Comparison of ENCODE assay signal across 7 mouse cellular contexts in genomic region chr11:53635590-53636182, GRCm38 (mm10). TPM values are rescaled to one million over a fixed set of nuclear protein-coding genes. Genes with fewer than 3 reads are reported as not detected.
A peak's percentile ranks its signal among the peaks of the same experiment; 100 is the strongest.
DNase-seq lines count a peak whose midpoint lies in the region; ATAC-seq and TF ChIP-seq lines count a peak whose summit lies in the region.

No protein-coding gene starts in this region.

- no peaks in the 10 kb centered on the region for H3K9me3 ChIP-seq in lung, embryonic 14.5 days (ENCODE audit: low read depth, low read length)
- no peaks in the 10 kb centered on the region for H3K9me3 ChIP-seq in forebrain, embryonic 13.5 days (replicated peaks)
- H3K9me3 ChIP-seq in limb, embryonic 13.5 days: no peaks in the 10 kb centered on the region
- no peaks in the 10 kb centered on the region for H3K9me3 ChIP-seq in stomach, embryonic 14.5 days (ENCODE audit: control insufficient read depth, low read depth, low read length)

- no peak overlapping the region; the same call in 1 of the 2 replicates for H3K9ac ChIP-seq in lung, embryonic 14.5 days
- peak overlapping the region; percentile 60; the same call in 1 of the 2 replicates for H3K9ac ChIP-seq in forebrain, embryonic 13.5 days
- peak overlapping the region; percentile 61 for H3K9ac ChIP-seq in limb, embryonic 13.5 days
- no peak overlapping the region for H3K9ac ChIP-seq in stomach, embryonic 14.5 days (replicated peaks; ENCODE audit: low read depth, low read length)

- H3K4me3 ChIP-seq in lung, embryonic 14.5 days (ENCODE audit: low read depth, low read length): peak overlapping the region; percentile 36
- H3K4me3 ChIP-seq in forebrain, embryonic 13.5 days: peak overlapping the region; percentile 34
- H3K4me3 ChIP-seq in limb, embryonic 13.5 days: peak overlapping the region; percentile 43
- H3K4me3 ChIP-seq in stomach, embryonic 14.5 days (ENCODE audit: low read depth, low read length): peak overlapping the region; percentile 27

- no peak for ATAC-seq in lung, embryonic 14.5 days (ENCODE audit: insufficient read depth)
- no peak for ATAC-seq in forebrain, embryonic 13.5 days
- no peak for ATAC-seq in limb, embryonic 13.5 days (ENCODE audit: low FRiP score, low read depth)
- ATAC-seq in stomach, embryonic 14.5 days (ENCODE audit: insufficient number of reproducible peaks, insufficient read depth, low FRiP score, low read depth): no peak

- H3K27me3 ChIP-seq in lung, embryonic 14.5 days (ENCODE audit: insufficient read depth, low read length): peaks cover 26% of the 10 kb centered on the region
- H3K27me3 ChIP-seq in forebrain, embryonic 13.5 days: peaks cover 21% of the 10 kb centered on the region
- H3K27me3 ChIP-seq in limb, embryonic 13.5 days: peaks cover 8% of the 10 kb centered on the region
- H3K27me3 ChIP-seq in stomach, embryonic 14.5 days (ENCODE audit: control insufficient read depth, insufficient read depth, low read length): 0 out of 2 replicates have a peak, but pooled peaks cover 2% of the 10 kb centered on the region

- intact Hi-C loops in left cerebral cortex, postnatal 10 days (cut with DNase I): no loop called here

- H3K4me1 ChIP-seq in lung, embryonic 14.5 days (ENCODE audit: insufficient read depth): no peaks in the 10 kb centered on the region
- peaks cover 8% of the 10 kb centered on the region for H3K4me1 ChIP-seq in forebrain, embryonic 13.5 days
- H3K4me1 ChIP-seq in limb, embryonic 13.5 days: peaks cover 18% of the 10 kb centered on the region
- H3K4me1 ChIP-seq in stomach, embryonic 14.5 days (ENCODE audit: control insufficient read depth, insufficient read depth, low read length): peaks cover 8% of the 10 kb centered on the region; the same call in 1 of the 2 replicates

- 34% methylated on average over 9 of the region's 9 CpGs for WGBS in lung, embryonic 14.5 days
- 39% methylated on average over 9 of the region's 9 CpGs for WGBS in forebrain, embryonic 13.5 days
- 47% methylated on average over 9 of the region's 9 CpGs for WGBS in limb, embryonic 13.5 days
- WGBS in stomach, embryonic 14.5 days: 37% methylated on average over 9 of the region's 9 CpGs

- H3K27ac ChIP-seq in lung, embryonic 14.5 days (ENCODE audit: low read depth): no peak overlapping the region
- no peak overlapping the region for H3K27ac ChIP-seq in forebrain, embryonic 13.5 days
- no peak overlapping the region for H3K27ac ChIP-seq in limb, embryonic 13.5 days
- H3K27ac ChIP-seq in stomach, embryonic 14.5 days (ENCODE audit: low read length): no peak overlapping the region

- TF ChIP-seq CTCF in lung, embryonic 14.5 days (IDR thresholded peaks at IDR 0.05; ENCODE audit: low read depth): no peak

- peak overlapping the region; percentile 76 for H3K4me2 ChIP-seq in lung, embryonic 14.5 days
- peak overlapping the region; percentile 65 for H3K4me2 ChIP-seq in forebrain, embryonic 13.5 days
- peak overlapping the region; percentile 80 for H3K4me2 ChIP-seq in limb, embryonic 13.5 days (replicated peaks)
- H3K4me2 ChIP-seq in stomach, embryonic 14.5 days (replicated peaks; ENCODE audit: low read depth, low read length): peak overlapping the region; percentile 63

- peak; percentile 7 for DNase-seq in lung, embryonic 14.5 days
- DNase-seq in lung, postnatal 36 days: no peak
- no peak for DNase-seq in right cerebral cortex, postnatal 4 days
- no peak for DNase-seq in left cerebral cortex, postnatal 10 days (ENCODE audit: extremely low spot score in 1 of 2, low spot score in 2 of 2)

- no peaks in the 10 kb centered on the region for H3K36me3 ChIP-seq in lung, embryonic 14.5 days (ENCODE audit: insufficient read depth)
- no peaks in the 10 kb centered on the region for H3K36me3 ChIP-seq in forebrain, embryonic 13.5 days (ENCODE audit: poor library complexity, severe bottlenecking)
- no peaks in the 10 kb centered on the region for H3K36me3 ChIP-seq in limb, embryonic 13.5 days
- H3K36me3 ChIP-seq in stomach, embryonic 14.5 days (ENCODE audit: control insufficient read depth, insufficient read depth, low read length): no peaks in the 10 kb centered on the region

RNA-seq across cellular contexts. Expression of gene Il13, which starts 1.2 kb away (rescaled TPM):
- polyA plus RNA-seq in lung, embryonic 14.5 days (2014; fragmentation: Nextera tagmentation; extraction: Ambion mirVana): not detected in 2 replicates
- not detected in 2 replicates for polyA plus RNA-seq in forebrain, embryonic 13.5 days (2015; fragmentation: Nextera tagmentation; extraction: Ambion mirVana)
- polyA plus RNA-seq in limb, embryonic 13.5 days (2015; fragmentation: Nextera tagmentation; extraction: Ambion mirVana): 0.15 TPM in 2 replicates
- not detected in 2 replicates for polyA plus RNA-seq in stomach, embryonic 14.5 days (2014; fragmentation: Nextera tagmentation; extraction: Ambion mirVana)
- not detected for total RNA-seq in left cerebral cortex, postnatal 10 days (2021)

RNA-seq across cellular contexts. Expression of gene Il4, which starts 17.2 kb away (rescaled TPM):
- 1.1 and 2.1 TPM in 2 replicates for polyA plus RNA-seq in lung, embryonic 14.5 days (2014; fragmentation: Nextera tagmentation; extraction: Ambion mirVana)
- 1.8 and 2.9 TPM in 2 replicates for polyA plus RNA-seq in forebrain, embryonic 13.5 days (2015; fragmentation: Nextera tagmentation; extraction: Ambion mirVana)
- 1.9 and 2.2 TPM in 2 replicates for polyA plus RNA-seq in limb, embryonic 13.5 days (2015; fragmentation: Nextera tagmentation; extraction: Ambion mirVana)
- 2.1 and 2.2 TPM in 2 replicates for polyA plus RNA-seq in stomach, embryonic 14.5 days (2014; fragmentation: Nextera tagmentation; extraction: Ambion mirVana)
- total RNA-seq in left cerebral cortex, postnatal 10 days (2021): not detected

Comparison
In these comparisons a context has a peak if more than half of its experiments do, and no peak if none do; other contexts are left out.
1. H3K9ac ChIP-seq: peak in forebrain, embryonic 13.5 days (single experiment) and limb, embryonic 13.5 days (single experiment); none in lung, embryonic 14.5 days (single experiment) and stomach, embryonic 14.5 days (single experiment).
2. Peak in every context shown above with its lines, with median percentiles within 50 percentile points of each other: H3K4me2 ChIP-seq and H3K4me3 ChIP-seq.